Mouse (Mus musculus) liver, postnatal 0 days (tissue): Measurements from ENCODE around the gene Capn10.

Source experiments
- CTCF ChIP-seq: sonication (generic); IDR thresholded peaks from 2 replicates; pipeline ENCODE4 v1.5.1; 2016; ENCODE audit warnings: antibody characterized with exemption, low read depth
- EP300 ChIP-seq: IDR thresholded peaks from 2 replicates; pipeline ENCODE4 v1.6.1; 2016; ENCODE audit warnings: antibody characterized with exemption, low read depth, mild to moderate bottlenecking

- TF ChIP-seq CTCF, result no peak
- TF ChIP-seq EP300, result no peak
Measured at GRCm38 (mm10) chr1:92953641-92954040, 19.5 kb downstream of the Capn10 start.
